Mouse (Mus musculus) embryonic fibroblast, embryonic 13.5 days (primary cell): ENCODE measurements at regions not wholly inside any gene's neighbourhood (a gene's known extent, or its start where the extent isn't known, plus 50 kb on each side); places are given as distances from the start of the nearest gene placed in this dataset.

Source experiments
- CTCF ChIP-seq: IDR thresholded peaks from 2 replicates; pipeline ENCODE4 v1.5.1; 2011; ENCODE audit warnings: mild to moderate bottlenecking, control low read depth, low read length, moderate library complexity, borderline replicate concordance; ENCODE audit not compliant: insufficient read depth
- POLR2A ChIP-seq: IDR thresholded peaks from 2 replicates; pipeline ENCODE4 v1.6.1; 2011; ENCODE audit warnings: low read depth, mild to moderate bottlenecking, control low read depth, low read length, moderate library complexity

- TF ChIP-seq POLR2A, result no peak
- TF ChIP-seq CTCF, result no peak
These were observed 320.6 kb downstream of the Edem1 start for GRCm38 (mm10) chr6:109149043-109149442.
